In the genomic region with DNA sequence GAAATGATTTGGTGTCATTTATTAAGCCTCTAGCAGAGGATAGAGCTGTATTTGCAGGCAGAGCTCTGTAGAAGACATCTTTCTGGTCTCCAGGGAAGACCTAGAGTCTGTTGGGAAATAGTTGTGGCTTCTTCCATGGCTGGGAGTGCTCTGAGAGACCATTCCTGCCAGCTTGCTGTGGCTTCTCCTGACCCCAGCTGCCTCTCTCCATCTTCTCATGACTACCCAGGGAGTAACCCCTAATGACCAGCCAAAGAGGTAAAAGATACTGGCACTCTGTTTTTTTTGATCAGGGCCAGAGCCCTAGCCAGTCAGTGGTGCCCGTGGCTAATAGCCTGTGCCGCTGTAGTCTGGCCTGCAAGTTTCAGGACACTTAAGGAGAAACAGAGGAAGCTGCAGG, we compare ENCODE assay signal across 15 mouse cellular contexts. TPM values are rescaled to one million over a fixed set of nuclear protein-coding genes. Genes with fewer than 3 reads are reported as not detected.
DNase-seq lines count a peak whose midpoint lies in the region; ATAC-seq and TF ChIP-seq lines count a peak whose summit lies in the region.
"Had no signal": no experiment of that assay in that cellular context is flagged by ENCODE, and none has a peak within 500 bp of the region (broad histone marks: within the 10 kb centered on the region; RNA-seq: fewer than 3 reads in every experiment).

No protein-coding gene starts in this region.

- peaks cover 70% of the 10 kb centered on the region for H3K79me2 ChIP-seq in myocyte (ENCODE audit: control insufficient read depth, insufficient read depth)

- no peak overlapping the region for H3K9ac ChIP-seq in embryonic facial prominence, embryonic 13.5 days
- H3K9ac ChIP-seq in forebrain, embryonic 16.5 days (replicated peaks; ENCODE audit: low read depth, low read length) = no peak overlapping the region
- H3K9ac ChIP-seq: liver, embryonic 14.5 days; midbrain, embryonic 15.5 days had no signal

- no peaks in the 10 kb centered on the region for H3K36me3 ChIP-seq in embryonic facial prominence, embryonic 13.5 days
- no peaks in the 10 kb centered on the region for H3K36me3 ChIP-seq in embryonic facial prominence, embryonic 10.5 days (replicated peaks)
- peaks cover 15% of the 10 kb centered on the region for H3K36me3 ChIP-seq in myocyte (ENCODE audit: control insufficient read depth, insufficient read depth)
- no peaks in the 10 kb centered on the region for H3K36me3 ChIP-seq in forebrain, embryonic 16.5 days (ENCODE audit: control insufficient read depth, insufficient read depth)
- H3K36me3 ChIP-seq: G1E; midbrain, embryonic 15.5 days had no signal

- H3K27me3 ChIP-seq in embryonic facial prominence, embryonic 13.5 days = peaks cover 24% of the 10 kb centered on the region
- peaks cover 43% of the 10 kb centered on the region for H3K27me3 ChIP-seq in embryonic facial prominence, embryonic 10.5 days (replicated peaks; ENCODE audit: low read depth, poor library complexity, severe bottlenecking)
- H3K27me3 ChIP-seq in myocyte (ENCODE audit: control insufficient read depth, insufficient read depth, insufficient read length) = no peaks in the 10 kb centered on the region
- no peaks in the 10 kb centered on the region for H3K27me3 ChIP-seq in forebrain, embryonic 16.5 days (replicated peaks; ENCODE audit: control insufficient read depth, insufficient read depth, low read length)
- H3K27me3 ChIP-seq: midbrain, embryonic 15.5 days had no signal

- 0 out of 2 replicates have a peak overlapping the region, but pooled peaks have one; percentile 88 for H3K4me2 ChIP-seq in embryonic facial prominence, embryonic 13.5 days
- peak overlapping the region; percentile 99 for H3K4me2 ChIP-seq in myocyte (ENCODE audit: low read depth)
- H3K4me2 ChIP-seq in forebrain, embryonic 16.5 days (ENCODE audit: low read length) = no peak overlapping the region
- H3K4me2 ChIP-seq: midbrain, embryonic 15.5 days had no signal

- no peak overlapping the region for H3K4me3 ChIP-seq in embryonic facial prominence, embryonic 13.5 days
- H3K4me3 ChIP-seq in embryonic facial prominence, embryonic 10.5 days = no peak overlapping the region
- peak overlapping the region; percentile 97 for H3K4me3 ChIP-seq in left cerebral cortex, adult 2 months
- peak overlapping the region; percentile 97 for H3K4me3 ChIP-seq in cortical plate, adult 2 months (ENCODE audit: insufficient read depth, low read length)
- H3K4me3 ChIP-seq in myocyte = peak overlapping the region; percentile 95
- no peak overlapping the region for H3K4me3 ChIP-seq in forebrain, embryonic 16.5 days (replicated peaks; ENCODE audit: low read length)
- H3K4me3 ChIP-seq: midbrain, embryonic 15.5 days had no signal

- whole genome bisulfite sequencing in embryonic facial prominence, embryonic 13.5 days = 83% methylated on average over 2 of the region's 2 CpGs
- 82% methylated on average over 2 of the region's 2 CpGs for WGBS in embryonic facial prominence, embryonic 10.5 days
- WGBS in forebrain, embryonic 16.5 days = 92% methylated on average over 2 of the region's 2 CpGs

- no peak for TF ChIP-seq CTCF in left cerebral cortex, adult 2 months (IDR thresholded peaks at IDR 0.05)
- no peak for TF ChIP-seq CTCF in cortical plate, adult 2 months (IDR thresholded peaks at IDR 0.05; ENCODE audit: extremely low read depth, insufficient read depth, low read length)

- peaks cover 68% of the 10 kb centered on the region for H3K4me1 ChIP-seq in embryonic facial prominence, embryonic 13.5 days
- H3K4me1 ChIP-seq in embryonic facial prominence, embryonic 10.5 days = peaks cover 44% of the 10 kb centered on the region
- H3K4me1 ChIP-seq in cortical plate, adult 2 months (ENCODE audit: control insufficient read depth, insufficient read depth, low read length) = peaks cover 30% of the 10 kb centered on the region
- H3K4me1 ChIP-seq in forebrain, embryonic 16.5 days (replicated peaks; ENCODE audit: control insufficient read depth, insufficient read depth, low read length) = peaks cover 31% of the 10 kb centered on the region

- H3K27ac ChIP-seq in embryonic facial prominence, embryonic 13.5 days = no peak overlapping the region; the same call in 1 of the 2 replicates
- H3K27ac ChIP-seq in embryonic facial prominence, embryonic 10.5 days (replicated peaks) = no peak overlapping the region
- peak overlapping the region; percentile 96 for H3K27ac ChIP-seq in left cerebral cortex, adult 2 months
- H3K27ac ChIP-seq in cortical plate, adult 2 months (ENCODE audit: insufficient read depth, low read length) = peak overlapping the region; percentile 66
- no peak overlapping the region for H3K27ac ChIP-seq in forebrain, embryonic 16.5 days (ENCODE audit: low read length)
- H3K27ac ChIP-seq: liver, embryonic 14.5 days; midbrain, embryonic 15.5 days had no signal

- no peak overlapping the region for H3ac ChIP-seq in myocyte (ENCODE audit: control insufficient read depth, insufficient read length)

- DNase-seq in embryonic facial prominence, embryonic 10.5 days (ENCODE audit: low spot score) = no peak
- DNase-seq in left cerebral cortex, adult 2 months (ENCODE audit: extremely low spot score in 1 of 2, low spot score in 2 of 2) = no peak
- DNase-seq in left cerebral cortex, postnatal 10 days (ENCODE audit: extremely low spot score in 1 of 2, low spot score in 2 of 2) = no peak
- no peak for DNase-seq in kidney, postnatal 25 days
- DNase-seq: adrenal gland, postnatal 25 days; heart, postnatal 14 days; kidney, adult 18-20 months; lung, postnatal 4 days had no signal

- no peak for ATAC-seq in embryonic facial prominence, embryonic 13.5 days (ENCODE audit: insufficient number of reproducible peaks, insufficient read depth, low FRiP score, low TSS enrichment, low read depth)
- no peak for ATAC-seq in forebrain, embryonic 16.5 days
- ATAC-seq: midbrain, embryonic 15.5 days had no signal

- TF ChIP-seq POLR2A in cortical plate, adult 2 months (IDR thresholded peaks at IDR 0.05; ENCODE audit: extremely low read depth, insufficient read depth, low read length) = no peak
- peak; percentile 36 for TF ChIP-seq POLR2A in myocyte (IDR thresholded peaks at IDR 0.05; ENCODE audit: insufficient read length, low read depth)

- no peaks in the 10 kb centered on the region for H3K9me3 ChIP-seq in embryonic facial prominence, embryonic 13.5 days
- no peaks in the 10 kb centered on the region for H3K9me3 ChIP-seq in embryonic facial prominence, embryonic 10.5 days
- H3K9me3 ChIP-seq in forebrain, embryonic 16.5 days (ENCODE audit: control insufficient read depth, low read length) = no peaks in the 10 kb centered on the region
- H3K9me3 ChIP-seq: midbrain, embryonic 15.5 days had no signal

- intact Hi-C loops in left cerebral cortex, adult 2 months (cut with DNase I) = no loop called here
- intact Hi-C loops in left cerebral cortex, postnatal 10 days (cut with DNase I) = no loop called here

TF ChIP-seq in myocyte, 11 proteins besides CTCF, POLR2A, EP300 and RAD21:
- TF ChIP-seq TCF3 (IDR thresholded peaks at IDR 0.05; ENCODE audit: insufficient read length, low read depth) (peak; percentile 27), E2F4 (IDR thresholded peaks at IDR 0.05; ENCODE audit: insufficient read depth) (no peak), REST (IDR thresholded peaks at IDR 0.05; ENCODE audit: insufficient read depth, insufficient read length) (no peak), CEBPB (IDR thresholded peaks at IDR 0.05; ENCODE audit: insufficient read depth, poor library complexity, severe bottlenecking) (peak; percentile 81), SRF (IDR thresholded peaks at IDR 0.05; ENCODE audit: control insufficient read depth, insufficient read length, low read depth) (no peak), MYOG (IDR thresholded peaks at IDR 0.05; ENCODE audit: control insufficient read depth in 1 of 3, insufficient read depth in 1 of 3, insufficient read length in 2 of 3, low read depth in 2 of 3) (peak in 2 of 3 experiments; percentile 28 to 74), MYOD1 (IDR thresholded peaks at IDR 0.05; ENCODE audit: control insufficient read depth in 1 of 3, insufficient read length in 2 of 3, low read depth in 2 of 3) (peak; percentile 89 to 95 (median 95)), USF1 (IDR thresholded peaks at IDR 0.05; ENCODE audit: low read depth) (no peak), TCF12 (IDR thresholded peaks at IDR 0.05; ENCODE audit: insufficient read depth, poor library complexity, severe bottlenecking) (no peak)
TF ChIP-seq in myocyte: peak in this region for 4.

RNA-seq across cellular contexts. Expression of a gene that starts 3.3 kb away (rescaled TPM):
- polyA plus RNA-seq in embryonic facial prominence, embryonic 13.5 days (2015; fragmentation: Nextera tagmentation; extraction: Ambion mirVana) = 0.35 and 0.63 TPM in 2 replicates
- polyA plus RNA-seq in embryonic facial prominence, embryonic 10.5 days (2016; fragmentation: Nextera tagmentation; extraction: Ambion mirVana) = 0.15 and 0.48 TPM in 2 replicates
- total RNA-seq in left cerebral cortex, adult 2 months (2021) = 10 to 100 TPM; 81.5 to 95.1 TPM
- total RNA-seq in left cerebral cortex, postnatal 10 days (2021) = 10 to 100 TPM; 28.2 to 39.7 TPM
- polyA plus RNA-seq in cortical plate, adult 2 months (2012; rRNA removed) = 55.9 and 56.0 TPM in 2 replicates
- 72.9 TPM for polyA plus RNA-seq in myocyte (2012; fragmentation: generic; extraction: Trizol)
- polyA plus RNA-seq in forebrain, embryonic 16.5 days (2015; fragmentation: Nextera tagmentation; extraction: Ambion mirVana) = 0.56 and 0.66 TPM in 2 replicates
- total RNA-seq: G1E had no signal
- polyA plus RNA-seq: G1E had no signal

Comparison
In these comparisons a context has a peak if more than half of its experiments do, and no peak if none do; other contexts are left out.
1. H3K27ac ChIP-seq: peak in left cerebral cortex, adult 2 months (single experiment) and cortical plate, adult 2 months (single experiment); none in embryonic facial prominence, embryonic 13.5 days (single experiment), embryonic facial prominence, embryonic 10.5 days (single experiment) and forebrain, embryonic 16.5 days (single experiment).
2. H3K4me3 ChIP-seq: peak in left cerebral cortex, adult 2 months (single experiment), cortical plate, adult 2 months (single experiment) and myocyte (single experiment); none in embryonic facial prominence, embryonic 13.5 days (single experiment), embryonic facial prominence, embryonic 10.5 days (single experiment) and forebrain, embryonic 16.5 days (single experiment).
3. RNA of a gene that starts 3.3 kb away (polyA plus RNA-seq): 72.9 TPM in myocyte (single experiment) and 55.9 to 56.0 TPM in cortical plate, adult 2 months; 0.56 to 0.66 TPM in forebrain, embryonic 16.5 days, 0.35 to 0.63 TPM in embryonic facial prominence, embryonic 13.5 days and 0.15 to 0.48 TPM in embryonic facial prominence, embryonic 10.5 days; every median in the first group is over 10 times any median in the second.